Mouse (Mus musculus): Measurements from ENCODE around the gene Tymp. TPM values are rescaled to one million over a fixed set of nuclear protein-coding genes. Genes with fewer than 3 reads are reported as not detected.

Gene Tymp
- polyA plus RNA-seq (2015; fragmentation: Nextera tagmentation; extraction: Ambion mirVana), result 1.3 and 1.4 TPM in 2 replicates

GRCm38 (mm10) chr15:89376957-89377356, at the start of gene Tymp:
Tymp (minus strand) TSS chr15:89377039.
- Histone ChIP-seq H3K27ac (ENCODE audit: low read length) (no peak within 1 kb of the TSS), H3K27me3 (ENCODE audit: control insufficient read depth, insufficient read depth, low read length) (peaks cover 42% of the 10 kb centered on the region), H3K4me3 (replicated peaks; ENCODE audit: low read length) (no peak within 1 kb of the TSS), H3K9me3 (replicated peaks; ENCODE audit: control insufficient read depth, low read length) (no peaks in the 10 kb centered on the region), H3K4me2 (ENCODE audit: low read depth, low read length) (0 out of 2 replicates have a peak within 1 kb of the TSS, but pooled peaks have one; percentile 9), H3K9ac (ENCODE audit: low read length) (no peak within 1 kb of the TSS), H3K36me3 (ENCODE audit: control insufficient read depth, insufficient read depth, low read length) (peaks cover 2% of the 10 kb centered on the region), H3K4me1 (ENCODE audit: control insufficient read depth, insufficient read depth, low read length) (peaks cover 19% of the 10 kb centered on the region)
- no peak for ATAC-seq (ENCODE audit: insufficient read depth, low FRiP score)
- 20% methylated on average over 16 of the region's 16 CpGs for WGBS

GRCm38 (mm10) chr15:89425711-89426121, 48.9 kb upstream of the Tymp start, which contains the start of gene Cpt1b:
Cpt1b (minus strand) TSS chr15:89425863.
- Histone ChIP-seq H3K36me3 (ENCODE audit: control insufficient read depth, insufficient read depth, low read length) (0 out of 2 replicates have a peak, but pooled peaks cover 5% of the 10 kb centered on the region), H3K4me2 (ENCODE audit: low read depth, low read length) (no peak within 1 kb of the TSS), H3K27me3 (ENCODE audit: control insufficient read depth, insufficient read depth, low read length) (no peaks in the 10 kb centered on the region), H3K4me3 (replicated peaks; ENCODE audit: low read length) (no peak within 1 kb of the TSS), H3K27ac (ENCODE audit: low read length) (no peak within 1 kb of the TSS), H3K4me1 (ENCODE audit: control insufficient read depth, insufficient read depth, low read length) (peaks cover 7% of the 10 kb centered on the region; the same call in 1 of the 2 replicates), H3K9me3 (replicated peaks; ENCODE audit: control insufficient read depth, low read length) (no peaks in the 10 kb centered on the region), H3K9ac (ENCODE audit: low read length) (no peak within 1 kb of the TSS)
- no peak for ATAC-seq (ENCODE audit: insufficient read depth, low FRiP score)
- 44% methylated on average over 6 of the region's 6 CpGs for WGBS

- H3K36me3 ChIP-seq (ENCODE audit: control insufficient read depth, insufficient read depth, low read length), result 0 out of 2 replicates have a peak, but pooled peaks cover 5% of the 10 kb centered on the region
- WGBS, result 85% methylated on average over 8 of the region's 8 CpGs
- ATAC-seq (ENCODE audit: insufficient read depth, low FRiP score), result no peak
- H3K4me1 ChIP-seq (ENCODE audit: control insufficient read depth, insufficient read depth, low read length), result peaks cover 7% of the 10 kb centered on the region; the same call in 1 of the 2 replicates
- no peak overlapping the region for H3K4me2 ChIP-seq (ENCODE audit: low read depth, low read length)
- no peak overlapping the region for H3K4me3 ChIP-seq (replicated peaks; ENCODE audit: low read length)
- H3K27me3 ChIP-seq (ENCODE audit: control insufficient read depth, insufficient read depth, low read length), result no peaks in the 10 kb centered on the region
- H3K9me3 ChIP-seq (replicated peaks; ENCODE audit: control insufficient read depth, low read length), result no peaks in the 10 kb centered on the region
- H3K27ac ChIP-seq (ENCODE audit: low read length), result no peak overlapping the region
- H3K9ac ChIP-seq (ENCODE audit: low read length), result no peak overlapping the region
Observed at GRCm38 (mm10) chr15:89424621-89425020, 47.8 kb upstream of the Tymp start.

- 0 out of 2 replicates have a peak, but pooled peaks cover 5% of the 10 kb centered on the region for H3K36me3 ChIP-seq (ENCODE audit: control insufficient read depth, insufficient read depth, low read length)
- no peaks in the 10 kb centered on the region for H3K4me1 ChIP-seq (ENCODE audit: control insufficient read depth, insufficient read depth, low read length)
- no peak overlapping the region for H3K4me3 ChIP-seq (replicated peaks; ENCODE audit: low read length)
- no peak for ATAC-seq (ENCODE audit: insufficient read depth, low FRiP score)
- H3K9me3 ChIP-seq (replicated peaks; ENCODE audit: control insufficient read depth, low read length), result no peaks in the 10 kb centered on the region
- no peaks in the 10 kb centered on the region for H3K27me3 ChIP-seq (ENCODE audit: control insufficient read depth, insufficient read depth, low read length)
- no peak overlapping the region for H3K4me2 ChIP-seq (ENCODE audit: low read depth, low read length)
- 95% methylated on average over 9 of the region's 9 CpGs for WGBS
- no peak overlapping the region for H3K27ac ChIP-seq (ENCODE audit: low read length)
- no peak overlapping the region for H3K9ac ChIP-seq (ENCODE audit: low read length)
Observed at GRCm38 (mm10) chr15:89421938-89422337, 45.1 kb upstream of the Tymp start.

GRCm38 (mm10) chr15:89415282-89415681, 38.4 kb upstream of the Tymp start:
- Histone ChIP-seq H3K4me3 (replicated peaks; ENCODE audit: low read length) (no peak overlapping the region), H3K9me3 (replicated peaks; ENCODE audit: control insufficient read depth, low read length) (no peaks in the 10 kb centered on the region), H3K27me3 (ENCODE audit: control insufficient read depth, insufficient read depth, low read length) (no peaks in the 10 kb centered on the region), H3K4me2 (ENCODE audit: low read depth, low read length) (no peak overlapping the region), H3K36me3 (ENCODE audit: control insufficient read depth, insufficient read depth, low read length) (no peaks in the 10 kb centered on the region), H3K27ac (ENCODE audit: low read length) (no peak overlapping the region), H3K9ac (ENCODE audit: low read length) (no peak overlapping the region), H3K4me1 (ENCODE audit: control insufficient read depth, insufficient read depth, low read length) (no peaks in the 10 kb centered on the region)
- ATAC-seq (ENCODE audit: insufficient read depth, low FRiP score), result no peak
- WGBS, result 84% methylated on average over 8 of the region's 8 CpGs

- Histone ChIP-seq H3K4me2 (ENCODE audit: low read depth, low read length) (no peak within 1 kb of the TSS), H3K9ac (ENCODE audit: low read length) (no peak within 1 kb of the TSS), H3K27me3 (ENCODE audit: control insufficient read depth, insufficient read depth, low read length) (no peaks in the 10 kb centered on the region), H3K4me1 (ENCODE audit: control insufficient read depth, insufficient read depth, low read length) (no peaks in the 10 kb centered on the region), H3K27ac (ENCODE audit: low read length) (no peak within 1 kb of the TSS), H3K9me3 (replicated peaks; ENCODE audit: control insufficient read depth, low read length) (peaks cover 4% of the 10 kb centered on the region), H3K4me3 (replicated peaks; ENCODE audit: low read length) (no peak within 1 kb of the TSS), H3K36me3 (ENCODE audit: control insufficient read depth, insufficient read depth, low read length) (no peaks in the 10 kb centered on the region)
- no peak for ATAC-seq (ENCODE audit: insufficient read depth, low FRiP score)
- WGBS, result 79% methylated on average over 23 of the region's 24 CpGs
Observed at GRCm38 (mm10) chr15:89410118-89410517, 33.3 kb upstream of the Tymp start, which contains the start of gene Syce3. Syce3 (minus strand) TSS chr15:89410503.

GRCm38 (mm10) chr15:89406691-89407090, 29.9 kb upstream of the Tymp start:
- Histone ChIP-seq H3K27me3 (ENCODE audit: control insufficient read depth, insufficient read depth, low read length) (no peaks in the 10 kb centered on the region), H3K4me3 (replicated peaks; ENCODE audit: low read length) (no peak overlapping the region), H3K4me2 (ENCODE audit: low read depth, low read length) (no peak overlapping the region), H3K4me1 (ENCODE audit: control insufficient read depth, insufficient read depth, low read length) (no peaks in the 10 kb centered on the region), H3K36me3 (ENCODE audit: control insufficient read depth, insufficient read depth, low read length) (no peaks in the 10 kb centered on the region), H3K9ac (ENCODE audit: low read length) (no peak overlapping the region), H3K9me3 (replicated peaks; ENCODE audit: control insufficient read depth, low read length) (peaks cover 4% of the 10 kb centered on the region), H3K27ac (ENCODE audit: low read length) (no peak overlapping the region)
- ATAC-seq (ENCODE audit: insufficient read depth, low FRiP score), result no peak

GRCm38 (mm10) chr15:89404831-89405623, 28.2 kb upstream of the Tymp start:
- H3K4me1 ChIP-seq (ENCODE audit: control insufficient read depth, insufficient read depth, low read length), result no peaks in the 10 kb centered on the region
- no peak for ATAC-seq (ENCODE audit: insufficient read depth, low FRiP score)
- WGBS, result 79% methylated on average over 10 of the region's 10 CpGs

GRCm38 (mm10) chr15:89402471-89402870, 25.6 kb upstream of the Tymp start:
- Histone ChIP-seq H3K36me3 (ENCODE audit: control insufficient read depth, insufficient read depth, low read length) (no peaks in the 10 kb centered on the region), H3K4me2 (ENCODE audit: low read depth, low read length) (no peak overlapping the region), H3K27ac (ENCODE audit: low read length) (no peak overlapping the region), H3K9ac (ENCODE audit: low read length) (no peak overlapping the region), H3K27me3 (ENCODE audit: control insufficient read depth, insufficient read depth, low read length) (no peaks in the 10 kb centered on the region), H3K9me3 (replicated peaks; ENCODE audit: control insufficient read depth, low read length) (peaks cover 4% of the 10 kb centered on the region), H3K4me3 (replicated peaks; ENCODE audit: low read length) (no peak overlapping the region), H3K4me1 (ENCODE audit: control insufficient read depth, insufficient read depth, low read length) (no peaks in the 10 kb centered on the region)
- ATAC-seq (ENCODE audit: insufficient read depth, low FRiP score), result no peak
- 95% methylated on average over 1 of the region's 1 CpGs for WGBS

More at GRCm38 (mm10) chr15:89404831-89405623, 28.2 kb upstream of the Tymp start:
- no peak overlapping the region for H3K27ac ChIP-seq (ENCODE audit: low read length)
- no peak overlapping the region for H3K4me2 ChIP-seq (ENCODE audit: low read depth, low read length)
- no peaks in the 10 kb centered on the region for H3K27me3 ChIP-seq (ENCODE audit: control insufficient read depth, insufficient read depth, low read length)
- no peaks in the 10 kb centered on the region for H3K36me3 ChIP-seq (ENCODE audit: control insufficient read depth, insufficient read depth, low read length)
- no peak overlapping the region for H3K4me3 ChIP-seq (replicated peaks; ENCODE audit: low read length)
- H3K9me3 ChIP-seq (replicated peaks; ENCODE audit: control insufficient read depth, low read length), result peaks cover 4% of the 10 kb centered on the region
- H3K9ac ChIP-seq (ENCODE audit: low read length), result no peak overlapping the region
